10 mouse cellular contexts compared by ENCODE assay signal in the genomic region with DNA sequence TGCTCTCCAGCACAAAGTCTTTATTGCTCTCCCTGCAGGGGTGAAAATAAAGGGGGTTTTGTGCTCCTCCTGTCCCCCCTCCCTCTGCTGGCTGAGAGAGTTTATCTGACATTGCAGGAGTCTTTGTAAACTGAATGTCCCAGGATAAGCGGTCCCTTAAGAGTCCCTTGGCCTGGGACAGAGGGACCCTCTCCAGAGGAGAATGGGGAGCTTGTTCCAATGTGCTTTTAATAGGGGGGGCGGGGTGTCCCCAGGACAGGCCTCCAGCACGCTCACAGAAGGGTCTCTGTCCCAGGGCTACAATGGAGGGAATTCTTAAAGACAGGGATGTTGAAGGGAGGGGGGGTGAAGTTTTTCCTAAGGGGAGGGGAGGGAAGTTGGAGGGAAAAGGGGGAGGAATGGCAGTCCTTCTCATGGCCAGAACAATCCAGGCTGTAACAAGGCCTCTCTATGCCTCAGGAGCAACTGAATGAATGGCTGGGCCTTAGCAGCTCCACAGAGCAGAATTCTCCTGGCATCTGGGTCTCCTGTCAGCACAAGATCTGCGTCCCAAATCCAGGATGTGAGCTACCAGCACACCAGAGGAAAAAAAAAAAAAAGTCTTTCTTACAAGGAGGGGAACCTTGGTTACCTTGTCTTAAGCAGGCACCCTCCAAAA.
A peak's percentile ranks its signal among the peaks of the same experiment; 100 is the strongest.
DNase-seq lines count a peak whose midpoint lies in the region; ATAC-seq and TF ChIP-seq lines count a peak whose summit lies in the region.
"Had no signal": no experiment of that assay in that cellular context is flagged by ENCODE, and none has a peak within 500 bp of the region (broad histone marks: within the 10 kb centered on the region; RNA-seq: fewer than 3 reads in every experiment).

No protein-coding gene starts in this region.

- H3K36me3 ChIP-seq in heart, embryonic 11.5 days (ENCODE audit: control insufficient read depth, insufficient read depth, low read length): no peaks in the 10 kb centered on the region
- H3K36me3 ChIP-seq in heart, adult 2 months (ENCODE audit: control insufficient read depth, insufficient read depth, low read length): no peaks in the 10 kb centered on the region
- H3K36me3 ChIP-seq in limb, embryonic 11.5 days (ENCODE audit: control insufficient read depth, insufficient read depth, low read length): no peaks in the 10 kb centered on the region
- no peaks in the 10 kb centered on the region for H3K36me3 ChIP-seq in stomach, embryonic 15.5 days
- H3K36me3 ChIP-seq in lung, postnatal 0 days (ENCODE audit: insufficient read depth, low read length): no peaks in the 10 kb centered on the region
- H3K36me3 ChIP-seq: heart, embryonic 10.5 days had no signal

- no peaks in the 10 kb centered on the region for H3K27me3 ChIP-seq in heart, embryonic 11.5 days (ENCODE audit: control insufficient read depth, insufficient read depth, low read length)
- H3K27me3 ChIP-seq in heart, adult 2 months (ENCODE audit: control insufficient read depth, insufficient read depth, low read length): no peaks in the 10 kb centered on the region
- H3K27me3 ChIP-seq in limb, embryonic 11.5 days (ENCODE audit: control insufficient read depth, insufficient read depth, low read length): no peaks in the 10 kb centered on the region
- H3K27me3 ChIP-seq in stomach, embryonic 15.5 days (replicated peaks): no peaks in the 10 kb centered on the region
- no peaks in the 10 kb centered on the region for H3K27me3 ChIP-seq in lung, postnatal 0 days (replicated peaks; ENCODE audit: insufficient read depth, low read length)

- no peak for ATAC-seq in heart, embryonic 11.5 days (replicated peaks; ENCODE audit: insufficient number of reproducible peaks, low FRiP score, low TSS enrichment)
- peak; percentile 74; the same call in 1 of the 2 replicates for ATAC-seq in limb, embryonic 11.5 days (ENCODE audit: insufficient number of reproducible peaks, low FRiP score, low TSS enrichment, low read depth)
- peak; percentile 37; the same call in 1 of the 2 replicates for ATAC-seq in stomach, embryonic 15.5 days (ENCODE audit: insufficient read depth, low FRiP score, low read depth)
- no peak for ATAC-seq in lung, postnatal 0 days

- H3K27ac ChIP-seq in heart, embryonic 11.5 days (ENCODE audit: low read depth, low read length): peak overlapping the region; percentile 60
- H3K27ac ChIP-seq in heart, adult 2 months: no peak overlapping the region
- peak overlapping the region; percentile 70 for H3K27ac ChIP-seq in limb, embryonic 11.5 days (replicated peaks; ENCODE audit: low read depth, low read length)
- H3K27ac ChIP-seq in stomach, embryonic 15.5 days: no peak overlapping the region
- no peak overlapping the region for H3K27ac ChIP-seq in lung, postnatal 0 days (ENCODE audit: low read length)
- H3K27ac ChIP-seq: heart, embryonic 10.5 days had no signal

- DNase-seq in heart, adult 2 months: no peak
- DNase-seq in right cerebral cortex, adult 18-20 months: peak; percentile 46
- no peak for DNase-seq in right cerebral cortex, postnatal 25 days
- no peak for DNase-seq in limb, embryonic 11.5 days (ENCODE audit: low spot score)
- no peak for DNase-seq in yolk sac, embryonic 10.5 days (ENCODE audit: low spot score)
- DNase-seq in lung, postnatal 0 days (ENCODE audit: low spot score): no peak
- DNase-seq: cerebellum, postnatal 14 days had no signal

- no peak overlapping the region for H3K4me2 ChIP-seq in heart, embryonic 11.5 days
- H3K4me2 ChIP-seq in limb, embryonic 11.5 days (ENCODE audit: low read depth, severe bottlenecking): no peak overlapping the region
- H3K4me2 ChIP-seq in stomach, embryonic 15.5 days: no peak overlapping the region
- H3K4me2 ChIP-seq in lung, postnatal 0 days (replicated peaks; ENCODE audit: low read depth, low read length): no peak overlapping the region

- H3K4me1 ChIP-seq in heart, embryonic 11.5 days (ENCODE audit: control insufficient read depth, insufficient read depth, low read length): peaks cover 6% of the 10 kb centered on the region; the same call in 1 of the 2 replicates
- H3K4me1 ChIP-seq in heart, adult 2 months (ENCODE audit: control insufficient read depth, insufficient read depth, low read length): no peaks in the 10 kb centered on the region
- H3K4me1 ChIP-seq in limb, embryonic 11.5 days (ENCODE audit: control insufficient read depth, insufficient read depth, low read length): peaks cover 21% of the 10 kb centered on the region
- H3K4me1 ChIP-seq in stomach, embryonic 15.5 days: peaks cover 8% of the 10 kb centered on the region; the same call in 1 of the 2 replicates
- no peaks in the 10 kb centered on the region for H3K4me1 ChIP-seq in lung, postnatal 0 days (ENCODE audit: insufficient read depth, low read depth, low read length)

- TF ChIP-seq EP300 in heart, adult 2 months (IDR thresholded peaks at IDR 0.05; ENCODE audit: insufficient read depth, low read depth, low read length): no peak
- TF ChIP-seq EP300 in lung, postnatal 0 days (IDR thresholded peaks at IDR 0.05): no peak

- TF ChIP-seq CTCF in heart, adult 2 months (IDR thresholded peaks at IDR 0.05): no peak
- TF ChIP-seq CTCF in lung, postnatal 0 days (IDR thresholded peaks at IDR 0.05): no peak

- H3K9ac ChIP-seq in heart, embryonic 11.5 days (ENCODE audit: low read depth, low read length): no peak overlapping the region
- H3K9ac ChIP-seq in heart, adult 2 months (ENCODE audit: low read depth, low read length): no peak overlapping the region
- H3K9ac ChIP-seq in limb, embryonic 11.5 days (ENCODE audit: low read length): no peak overlapping the region
- no peak overlapping the region for H3K9ac ChIP-seq in stomach, embryonic 15.5 days
- no peak overlapping the region for H3K9ac ChIP-seq in lung, postnatal 0 days (replicated peaks; ENCODE audit: low read depth)

- no peaks in the 10 kb centered on the region for H3K9me3 ChIP-seq in heart, embryonic 11.5 days (replicated peaks; ENCODE audit: control insufficient read depth, low read length)
- no peaks in the 10 kb centered on the region for H3K9me3 ChIP-seq in limb, embryonic 11.5 days (ENCODE audit: control insufficient read depth, low read length)
- no peaks in the 10 kb centered on the region for H3K9me3 ChIP-seq in stomach, embryonic 15.5 days
- no peaks in the 10 kb centered on the region for H3K9me3 ChIP-seq in lung, postnatal 0 days (ENCODE audit: low read length)
- H3K9me3 ChIP-seq: heart, embryonic 10.5 days had no signal

- H3K79me2 ChIP-seq in heart, adult 2 months (replicated peaks; ENCODE audit: control insufficient read depth, insufficient read depth, low read length): no peaks in the 10 kb centered on the region

- no peak overlapping the region for H3K4me3 ChIP-seq in heart, embryonic 11.5 days (ENCODE audit: low read depth, low read length)
- no peak overlapping the region for H3K4me3 ChIP-seq in heart, adult 2 months
- no peak overlapping the region for H3K4me3 ChIP-seq in limb, embryonic 11.5 days (ENCODE audit: low read depth, low read length)
- H3K4me3 ChIP-seq in stomach, embryonic 15.5 days (replicated peaks): no peak overlapping the region
- no peak overlapping the region for H3K4me3 ChIP-seq in lung, postnatal 0 days (ENCODE audit: low read depth, low read length)
- H3K4me3 ChIP-seq: heart, embryonic 10.5 days had no signal

- intact Hi-C loops in heart, adult 2 months (cut with DNase I): no loop called here

- 45% methylated on average over 4 of the region's 4 CpGs for WGBS in heart, embryonic 11.5 days (ENCODE audit: insufficient replicate concordance)
- 63% methylated on average over 4 of the region's 4 CpGs for WGBS in heart, adult 2 months
- WGBS in limb, embryonic 11.5 days: 37% methylated on average over 4 of the region's 4 CpGs
- 58% methylated on average over 4 of the region's 4 CpGs for WGBS in stomach, embryonic 15.5 days
- WGBS in lung, postnatal 0 days: 50% methylated on average over 4 of the region's 4 CpGs

- no peak for TF ChIP-seq POLR2A in heart, adult 2 months (IDR thresholded peaks at IDR 0.05; ENCODE audit: insufficient read depth, low read depth, low read length)

Comparison
In these comparisons a context has a peak if more than half of its experiments do, and no peak if none do; other contexts are left out.
1. H3K27ac ChIP-seq: peak in heart, embryonic 11.5 days (single experiment) and limb, embryonic 11.5 days (single experiment); none in heart, adult 2 months (single experiment), stomach, embryonic 15.5 days (single experiment) and lung, postnatal 0 days (single experiment).
2. ATAC-seq: peak in limb, embryonic 11.5 days (single experiment) and stomach, embryonic 15.5 days (single experiment); none in heart, embryonic 11.5 days (single experiment) and lung, postnatal 0 days (single experiment).